Mouse (Mus musculus): ENCODE measurements at regions not wholly inside any gene's neighbourhood (a gene's known extent, or its start where the extent isn't known, plus 50 kb on each side); places are given as distances from the start of the nearest gene placed in this dataset.

GRCm38 (mm10) chr11:114515278-114515677 lies 153.0 kb upstream of the Rpl38 start:
- TF ChIP-seq CTCF (IDR thresholded peaks at IDR 0.05; ENCODE audit: insufficient read depth, low read length) (no peak), POLR2A (IDR thresholded peaks at IDR 0.05; ENCODE audit: borderline replicate concordance, extremely low read depth, low read depth, low read length) (no peak)

All from lung, adult 2 months (tissue).